21 mouse cellular contexts compared by ENCODE assay signal in genomic region chr3:38577890-38578628, GRCm38 (mm10).
A peak's percentile ranks its signal among the peaks of the same experiment; 100 is the strongest.
DNase-seq lines count a peak whose midpoint lies in the region; ATAC-seq and TF ChIP-seq lines count a peak whose summit lies in the region.
"Had no signal": no experiment of that assay in that cellular context is flagged by ENCODE, and none has a peak within 500 bp of the region (broad histone marks: within the 10 kb centered on the region; RNA-seq: fewer than 3 reads in every experiment).

No protein-coding gene starts in this region.

- no peak overlapping the region for H3K4me2 ChIP-seq in midbrain, embryonic 14.5 days (ENCODE audit: low read length)
- no peak overlapping the region for H3K4me2 ChIP-seq in midbrain, postnatal 0 days (ENCODE audit: low read depth, low read length, poor library complexity, severe bottlenecking)
- peak overlapping the region; percentile 48 for H3K4me2 ChIP-seq in myocyte (ENCODE audit: low read depth)
- H3K4me2 ChIP-seq in hindbrain, postnatal 0 days (ENCODE audit: low read depth, low read length), result no peak overlapping the region
- H3K4me2 ChIP-seq: embryonic facial prominence, embryonic 15.5 days; forebrain, embryonic 15.5 days; hindbrain, embryonic 13.5 days had no signal

- DNase-seq in embryo, embryonic 10.5 days (ENCODE audit: low spot score), result peak; percentile 19
- DNase-seq in embryo, embryonic 11 days, result no peak
- peak; percentile 28 for DNase-seq in midbrain, embryonic 14.5 days
- DNase-seq in midbrain, postnatal 0 days (ENCODE audit: low spot score), result no peak
- DNase-seq in adrenal gland, adult 2 months, result no peak
- DNase-seq in hindbrain, postnatal 0 days (ENCODE audit: low spot score), result no peak
- DNase-seq in c-Kit-positive CD71-positive TER-119-positive erythroid progenitor cells, embryonic 14.5 days (ENCODE audit: low spot score), result no peak
- DNase-seq: adrenal gland, postnatal 36 days; cerebellum, adult 11 months; cerebellum, adult 8-10 months; cerebellum, postnatal 14 days; gastrocnemius, postnatal 36 days; heart, adult 18-20 months; heart, postnatal 10 days had no signal

- no peaks in the 10 kb centered on the region for H3K27me3 ChIP-seq in midbrain, embryonic 14.5 days (ENCODE audit: control insufficient read depth, insufficient read depth, low read length)
- no peaks in the 10 kb centered on the region for H3K27me3 ChIP-seq in midbrain, postnatal 0 days (ENCODE audit: insufficient read depth, low read length)
- no peaks in the 10 kb centered on the region for H3K27me3 ChIP-seq in myocyte (ENCODE audit: control insufficient read depth, insufficient read depth, insufficient read length)
- no peaks in the 10 kb centered on the region for H3K27me3 ChIP-seq in hindbrain, postnatal 0 days (ENCODE audit: insufficient read depth, low read length)
- H3K27me3 ChIP-seq: embryonic facial prominence, embryonic 15.5 days; forebrain, embryonic 15.5 days; hindbrain, embryonic 13.5 days; Patski had no signal

- no peaks in the 10 kb centered on the region for H3K9me3 ChIP-seq in midbrain, embryonic 14.5 days (ENCODE audit: control insufficient read depth, low read length)
- no peaks in the 10 kb centered on the region for H3K9me3 ChIP-seq in midbrain, postnatal 0 days (ENCODE audit: low read length)
- H3K9me3 ChIP-seq in hindbrain, postnatal 0 days (ENCODE audit: low read length), result no peaks in the 10 kb centered on the region
- H3K9me3 ChIP-seq: embryonic facial prominence, embryonic 15.5 days; forebrain, embryonic 15.5 days; heart, embryonic 10.5 days; hindbrain, embryonic 13.5 days had no signal

- no peak for TF ChIP-seq POLR2A in myocyte (IDR thresholded peaks at IDR 0.05; ENCODE audit: insufficient read length, low read depth)

- no peak for ATAC-seq in midbrain, embryonic 14.5 days (ENCODE audit: low FRiP score, low TSS enrichment)
- no peak for ATAC-seq in midbrain, postnatal 0 days (ENCODE audit: low FRiP score)
- ATAC-seq in hindbrain, postnatal 0 days, result no peak
- ATAC-seq: activated CD4-positive, CD25-positive, alpha-beta regulatory T cell, adult 4 months; forebrain, embryonic 15.5 days; Patski had no signal

- no peaks in the 10 kb centered on the region for H3K36me3 ChIP-seq in midbrain, embryonic 14.5 days (ENCODE audit: control insufficient read depth, insufficient read depth, low read length)
- no peaks in the 10 kb centered on the region for H3K36me3 ChIP-seq in midbrain, postnatal 0 days (ENCODE audit: insufficient read depth, low read length)
- H3K36me3 ChIP-seq in myocyte (ENCODE audit: control insufficient read depth, insufficient read depth), result no peaks in the 10 kb centered on the region
- H3K36me3 ChIP-seq in hindbrain, postnatal 0 days (ENCODE audit: insufficient read depth, low read length), result no peaks in the 10 kb centered on the region
- H3K36me3 ChIP-seq: embryonic facial prominence, embryonic 15.5 days; forebrain, embryonic 15.5 days; heart, embryonic 10.5 days; hindbrain, embryonic 13.5 days had no signal

- no peak overlapping the region for H3K9ac ChIP-seq in midbrain, embryonic 14.5 days (replicated peaks; ENCODE audit: low read length)
- H3K9ac ChIP-seq in midbrain, postnatal 0 days (replicated peaks; ENCODE audit: low read length, poor library complexity, severe bottlenecking), result no peak overlapping the region
- H3K9ac ChIP-seq in hindbrain, postnatal 0 days (replicated peaks; ENCODE audit: low read length), result no peak overlapping the region
- H3K9ac ChIP-seq: embryonic facial prominence, embryonic 15.5 days; forebrain, embryonic 15.5 days; hindbrain, embryonic 13.5 days had no signal

- H3K4me1 ChIP-seq in midbrain, embryonic 14.5 days (ENCODE audit: control insufficient read depth, insufficient read depth, low read length), result no peaks in the 10 kb centered on the region
- H3K4me1 ChIP-seq in midbrain, postnatal 0 days (ENCODE audit: insufficient read depth, low read length), result no peaks in the 10 kb centered on the region
- no peaks in the 10 kb centered on the region for H3K4me1 ChIP-seq in hindbrain, postnatal 0 days (ENCODE audit: insufficient read depth, low read length)
- H3K4me1 ChIP-seq: embryonic facial prominence, embryonic 15.5 days; forebrain, embryonic 15.5 days; heart, embryonic 10.5 days; hindbrain, embryonic 13.5 days had no signal

- H3K27ac ChIP-seq in midbrain, embryonic 14.5 days (replicated peaks; ENCODE audit: low read depth, low read length), result no peak overlapping the region
- H3K27ac ChIP-seq in midbrain, postnatal 0 days (ENCODE audit: low read depth, low read length), result no peak overlapping the region
- H3K27ac ChIP-seq in hindbrain, postnatal 0 days, result no peak overlapping the region
- H3K27ac ChIP-seq: embryonic facial prominence, embryonic 15.5 days; forebrain, embryonic 15.5 days; heart, embryonic 10.5 days; hindbrain, embryonic 13.5 days had no signal

- no peaks in the 10 kb centered on the region for H3K79me2 ChIP-seq in myocyte (ENCODE audit: control insufficient read depth, insufficient read depth)

- no peak overlapping the region for H3K4me3 ChIP-seq in midbrain, embryonic 14.5 days (replicated peaks; ENCODE audit: low read depth, low read length)
- H3K4me3 ChIP-seq in midbrain, postnatal 0 days (ENCODE audit: low read depth, low read length), result no peak overlapping the region
- no peak overlapping the region for H3K4me3 ChIP-seq in myocyte
- no peak overlapping the region for H3K4me3 ChIP-seq in hindbrain, postnatal 0 days (ENCODE audit: low read length)
- H3K4me3 ChIP-seq: embryonic facial prominence, embryonic 15.5 days; forebrain, embryonic 15.5 days; heart, embryonic 10.5 days; hindbrain, embryonic 13.5 days had no signal

- no peak for TF ChIP-seq CTCF in midbrain, postnatal 0 days (IDR thresholded peaks at IDR 0.05)
- TF ChIP-seq CTCF in hindbrain, postnatal 0 days (IDR thresholded peaks at IDR 0.05; ENCODE audit: low read depth), result no peak

- no peak overlapping the region for H3ac ChIP-seq in myocyte (ENCODE audit: control insufficient read depth, insufficient read length)

- WGBS in midbrain, embryonic 14.5 days, result 39% methylated on average over 5 of the region's 5 CpGs
- 40% methylated on average over 5 of the region's 5 CpGs for WGBS in midbrain, postnatal 0 days
- WGBS in hindbrain, postnatal 0 days, result 54% methylated on average over 5 of the region's 5 CpGs

TF ChIP-seq in myocyte, 11 proteins besides CTCF, POLR2A, EP300 and RAD21:
- peak; percentile 78 to 88 (median 84) for TF ChIP-seq MYOG (IDR thresholded peaks at IDR 0.05; ENCODE audit: control insufficient read depth in 1 of 3, insufficient read depth in 1 of 3, insufficient read length in 2 of 3, low read depth in 2 of 3)
- peak; percentile 53 to 90 (median 89) for TF ChIP-seq MYOD1 (IDR thresholded peaks at IDR 0.05; ENCODE audit: control insufficient read depth in 1 of 3, insufficient read length in 2 of 3, low read depth in 2 of 3)
- TF ChIP-seq TCF12 (IDR thresholded peaks at IDR 0.05; ENCODE audit: insufficient read depth, poor library complexity, severe bottlenecking), result no peak

Comparison
In these comparisons a context has a peak if more than half of its experiments do, and no peak if none do; other contexts are left out.
1. DNase-seq: peak in embryo, embryonic 10.5 days (single experiment) and midbrain, embryonic 14.5 days (single experiment); none in embryo, embryonic 11 days (single experiment), midbrain, postnatal 0 days (single experiment), adrenal gland, adult 2 months (single experiment), hindbrain, postnatal 0 days (single experiment) and c-Kit-positive CD71-positive TER-119-positive erythroid progenitor cells, embryonic 14.5 days (single experiment).